Mouse (Mus musculus): ENCODE results near the gene Lima1. TPM values are rescaled to one million over a fixed set of nuclear protein-coding genes. Genes with fewer than 3 reads are reported as not detected.

Lima1 gene
- polyA plus RNA-seq, 1 experiment from 2014 or later = 12.9 TPM

DNA sequence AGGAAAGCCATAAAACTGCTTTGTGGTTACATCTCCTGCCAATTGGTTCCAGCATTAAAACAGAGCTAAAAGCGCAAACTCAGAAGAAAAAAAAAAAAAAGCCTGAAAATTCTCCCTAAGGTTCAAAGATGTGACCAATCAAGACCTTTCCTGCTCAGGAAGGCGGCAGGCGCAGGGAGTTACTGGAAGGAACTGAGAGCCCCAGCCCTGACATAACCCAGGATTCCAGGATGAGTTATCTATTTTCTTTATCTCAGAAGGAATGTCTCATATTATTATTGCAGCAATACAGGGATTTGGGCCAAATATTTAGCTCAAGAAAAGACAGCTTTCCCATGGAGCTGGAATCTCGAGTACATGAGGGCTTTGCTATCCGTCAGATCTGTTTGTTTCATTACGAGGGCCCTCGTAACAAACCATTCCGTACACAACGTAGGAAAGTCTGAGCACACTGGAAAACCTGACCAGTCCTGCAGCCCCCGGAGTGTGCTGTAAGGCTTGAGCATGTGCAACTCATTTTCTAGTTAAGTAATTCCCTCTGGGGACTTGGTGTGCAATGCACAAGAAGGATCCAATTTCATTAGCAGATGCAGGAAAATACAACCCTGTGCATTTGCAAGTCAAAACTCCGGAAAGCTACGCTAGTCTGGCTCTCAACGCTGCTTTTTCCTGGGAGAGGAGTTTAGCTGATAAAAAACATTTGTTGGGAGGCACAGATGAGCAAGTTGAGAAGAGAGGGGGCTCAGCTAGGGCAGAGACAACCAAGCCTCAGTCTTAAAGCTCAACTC, 56.7 kb downstream of the Lima1 start:
- peak; percentile 79; the same call in 1 of the 2 replicates for ATAC-seq
- Histone ChIP-seq H3K4me3 (ENCODE audit: low read length) (peak overlapping the region; percentile 11), H3K4me2 (ENCODE audit: low read length) (peak overlapping the region; percentile 31), H3K27me3 (replicated peaks; ENCODE audit: control insufficient read depth, insufficient read depth, low read length) (no peaks in the 10 kb centered on the region), H3K4me1 (ENCODE audit: control insufficient read depth, insufficient read depth, low read depth, low read length) (peaks cover 12% of the 10 kb centered on the region), H3K9ac (ENCODE audit: low read depth, low read length) (peak overlapping the region; percentile 44; the same call in 1 of the 2 replicates), H3K27ac (ENCODE audit: low read depth, low read length) (peak overlapping the region; percentile 62), H3K9me3 (ENCODE audit: control insufficient read depth, low read length) (no peaks in the 10 kb centered on the region), H3K36me3 (ENCODE audit: control insufficient read depth, insufficient read depth, low read length) (peaks cover under 1% of the 10 kb centered on the region; the same call in 1 of the 2 replicates)
- WGBS = 12% methylated on average over 13 of the region's 13 CpGs

DNA sequence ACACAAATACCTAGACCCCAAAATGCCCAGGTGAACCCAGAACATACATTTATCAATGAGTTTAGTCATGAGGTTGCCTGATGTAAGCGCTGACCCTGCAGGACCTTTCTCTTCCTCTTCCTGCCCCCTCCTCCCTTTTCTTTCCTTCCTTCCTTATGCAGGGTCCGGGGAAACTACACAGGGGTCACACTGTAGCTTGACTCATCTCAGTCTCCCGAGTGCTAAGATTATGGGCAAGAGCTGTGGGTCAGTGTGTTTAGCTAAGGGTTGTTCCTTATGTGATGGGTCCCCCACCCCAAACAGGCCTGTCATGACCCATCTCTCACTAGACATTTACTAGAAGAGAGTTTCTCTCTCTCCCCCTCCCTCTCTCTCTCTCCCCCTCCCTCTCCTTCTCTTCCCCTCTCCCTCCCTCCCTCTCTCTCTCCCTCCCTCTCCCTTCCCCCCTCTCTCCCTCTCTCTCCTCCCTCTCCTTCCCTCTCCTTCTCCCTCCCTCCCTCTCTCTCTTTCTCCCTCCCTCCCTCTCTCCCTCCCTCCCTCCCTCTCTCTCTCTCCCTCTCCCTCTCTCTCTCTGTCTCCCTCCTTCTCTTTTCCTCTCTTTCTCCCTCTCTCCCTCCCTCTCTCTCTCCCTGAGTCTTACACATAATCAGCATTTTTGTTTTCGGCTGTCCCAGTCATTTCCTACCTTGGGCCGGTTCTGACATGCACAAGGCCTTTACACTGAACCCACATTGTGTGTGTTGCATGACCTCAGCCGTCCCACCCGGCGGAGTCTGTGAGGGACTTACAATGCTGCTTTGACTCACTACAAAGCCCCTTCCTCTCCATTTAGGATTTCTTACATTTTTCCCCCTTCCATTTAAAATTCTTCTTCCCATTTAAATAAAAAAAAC, 57.7 kb downstream of the Lima1 start:
- ATAC-seq = no peak
- peaks cover 12% of the 10 kb centered on the region for H3K4me1 ChIP-seq (ENCODE audit: control insufficient read depth, insufficient read depth, low read depth, low read length)
- H3K9ac ChIP-seq (ENCODE audit: low read depth, low read length) = no peak overlapping the region
- H3K27ac ChIP-seq (ENCODE audit: low read depth, low read length) = peak overlapping the region; percentile 42; the same call in 1 of the 2 replicates
- H3K4me3 ChIP-seq (ENCODE audit: low read length) = 0 out of 2 replicates have a peak overlapping the region, but pooled peaks have one; percentile 13
- H3K4me2 ChIP-seq (ENCODE audit: low read length) = peak overlapping the region; percentile 31
- H3K9me3 ChIP-seq (ENCODE audit: control insufficient read depth, low read length) = no peaks in the 10 kb centered on the region
- peaks cover 2% of the 10 kb centered on the region; the same call in 1 of the 2 replicates for H3K36me3 ChIP-seq (ENCODE audit: control insufficient read depth, insufficient read depth, low read length)
- no peaks in the 10 kb centered on the region for H3K27me3 ChIP-seq (replicated peaks; ENCODE audit: control insufficient read depth, insufficient read depth, low read length)
- WGBS = 34% methylated on average over 8 of the region's 8 CpGs

DNA sequence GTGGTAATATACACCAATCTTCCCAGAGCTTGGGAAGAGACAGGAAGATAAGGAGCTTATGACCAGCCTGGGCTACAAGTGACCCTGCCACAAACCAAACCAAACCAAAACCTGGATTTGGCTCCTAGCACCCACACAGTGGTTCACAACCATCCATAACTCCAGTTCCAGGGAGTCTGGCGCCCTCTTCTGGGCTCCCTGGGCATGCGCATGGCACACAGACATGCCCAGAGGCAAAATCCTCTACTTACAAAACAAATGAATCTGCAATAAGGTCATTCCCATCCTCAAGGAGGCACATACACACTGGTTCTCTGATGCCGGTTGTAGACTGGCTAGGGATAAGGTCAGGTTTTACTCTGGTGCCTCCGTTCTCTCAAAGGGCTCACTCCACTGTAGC, 59.3 kb downstream of the Lima1 start:
- 93% methylated on average over 4 of the region's 4 CpGs for WGBS

DNA sequence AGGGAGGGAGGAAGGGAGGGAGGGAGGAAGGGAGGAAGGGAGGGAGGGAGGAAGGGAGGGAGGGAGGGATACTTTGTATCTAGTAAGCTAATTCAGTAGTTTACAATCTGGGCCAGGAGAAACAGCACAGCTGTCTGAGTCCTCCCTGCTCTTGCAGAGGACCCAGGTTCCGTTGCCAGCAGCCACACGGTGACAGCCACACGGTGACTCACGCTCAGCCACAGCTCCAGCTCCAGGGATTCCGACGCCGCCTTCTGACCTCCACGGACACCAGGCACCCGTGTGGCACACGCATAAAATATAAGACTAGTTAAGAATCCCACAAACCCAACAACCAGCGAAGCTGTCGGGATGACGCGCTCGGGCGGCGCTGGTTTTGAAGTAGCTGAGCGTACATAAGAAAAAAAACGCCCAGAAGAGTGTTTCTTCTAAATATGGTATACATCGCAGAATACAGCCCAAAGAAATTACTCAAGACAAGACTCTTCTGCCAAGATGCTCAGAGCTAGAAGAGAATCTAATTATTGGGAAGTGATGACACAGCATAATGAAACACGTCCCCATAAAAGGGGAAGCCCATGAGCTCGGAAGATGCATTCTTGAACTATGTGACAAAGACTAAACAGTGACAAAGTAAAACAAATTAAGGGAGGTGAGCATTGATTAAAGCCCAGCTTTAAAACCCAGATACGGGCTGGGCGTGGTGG, 60.5 kb downstream of the Lima1 start:
- no peak overlapping the region for H3K27ac ChIP-seq (ENCODE audit: low read depth, low read length)
- 89% methylated on average over 24 of the region's 24 CpGs for WGBS
- no peak for ATAC-seq
- H3K4me3 ChIP-seq (ENCODE audit: low read length) = no peak overlapping the region
- H3K27me3 ChIP-seq (replicated peaks; ENCODE audit: control insufficient read depth, insufficient read depth, low read length) = no peaks in the 10 kb centered on the region
- H3K4me1 ChIP-seq (ENCODE audit: control insufficient read depth, insufficient read depth, low read depth, low read length) = peaks cover 12% of the 10 kb centered on the region
- peaks cover 2% of the 10 kb centered on the region; the same call in 1 of the 2 replicates for H3K36me3 ChIP-seq (ENCODE audit: control insufficient read depth, insufficient read depth, low read length)
- H3K9ac ChIP-seq (ENCODE audit: low read depth, low read length) = no peak overlapping the region
- no peaks in the 10 kb centered on the region for H3K9me3 ChIP-seq (ENCODE audit: control insufficient read depth, low read length)
- no peak overlapping the region for H3K4me2 ChIP-seq (ENCODE audit: low read length)

More for the DNA sequence above, 59.3 kb downstream of the Lima1 start:
- Histone ChIP-seq H3K4me1 (ENCODE audit: control insufficient read depth, insufficient read depth, low read depth, low read length) (peaks cover 12% of the 10 kb centered on the region), H3K4me3 (ENCODE audit: low read length) (no peak overlapping the region), H3K9ac (ENCODE audit: low read depth, low read length) (no peak overlapping the region), H3K36me3 (ENCODE audit: control insufficient read depth, insufficient read depth, low read length) (peaks cover 2% of the 10 kb centered on the region; the same call in 1 of the 2 replicates), H3K27me3 (replicated peaks; ENCODE audit: control insufficient read depth, insufficient read depth, low read length) (no peaks in the 10 kb centered on the region), H3K9me3 (ENCODE audit: control insufficient read depth, low read length) (no peaks in the 10 kb centered on the region), H3K4me2 (ENCODE audit: low read length) (no peak overlapping the region), H3K27ac (ENCODE audit: low read depth, low read length) (no peak overlapping the region)
- no peak for ATAC-seq

DNA sequence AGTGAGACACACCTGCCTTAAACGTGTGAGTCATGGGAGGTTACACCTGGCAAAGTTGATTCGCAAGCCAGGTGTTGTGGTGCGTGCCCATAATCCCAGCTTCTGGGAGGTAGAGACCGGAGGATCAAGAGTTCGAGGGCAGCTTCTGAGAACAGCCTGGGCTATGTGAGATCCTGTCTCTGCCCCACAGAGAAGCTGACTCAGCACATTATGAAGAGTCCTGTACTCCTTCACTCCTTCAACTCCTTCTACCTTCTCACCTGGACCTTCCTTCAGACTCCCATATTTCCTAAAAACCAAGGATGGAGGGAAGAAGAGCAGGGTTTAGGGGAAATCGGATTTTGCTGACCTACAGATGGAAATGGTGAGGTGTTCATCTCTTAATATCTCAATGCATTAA, 61.6 kb downstream of the Lima1 start:
- peaks cover 2% of the 10 kb centered on the region; the same call in 1 of the 2 replicates for H3K36me3 ChIP-seq (ENCODE audit: control insufficient read depth, insufficient read depth, low read length)
- H3K27ac ChIP-seq (ENCODE audit: low read depth, low read length) = no peak overlapping the region
- H3K27me3 ChIP-seq (replicated peaks; ENCODE audit: control insufficient read depth, insufficient read depth, low read length) = no peaks in the 10 kb centered on the region
- no peak overlapping the region for H3K4me3 ChIP-seq (ENCODE audit: low read length)
- no peak overlapping the region for H3K4me2 ChIP-seq (ENCODE audit: low read length)
- WGBS = 96% methylated on average over 6 of the region's 6 CpGs
- no peak for ATAC-seq
- H3K9me3 ChIP-seq (ENCODE audit: control insufficient read depth, low read length) = no peaks in the 10 kb centered on the region
- H3K9ac ChIP-seq (ENCODE audit: low read depth, low read length) = no peak overlapping the region
- peaks cover 5% of the 10 kb centered on the region for H3K4me1 ChIP-seq (ENCODE audit: control insufficient read depth, insufficient read depth, low read depth, low read length)

DNA sequence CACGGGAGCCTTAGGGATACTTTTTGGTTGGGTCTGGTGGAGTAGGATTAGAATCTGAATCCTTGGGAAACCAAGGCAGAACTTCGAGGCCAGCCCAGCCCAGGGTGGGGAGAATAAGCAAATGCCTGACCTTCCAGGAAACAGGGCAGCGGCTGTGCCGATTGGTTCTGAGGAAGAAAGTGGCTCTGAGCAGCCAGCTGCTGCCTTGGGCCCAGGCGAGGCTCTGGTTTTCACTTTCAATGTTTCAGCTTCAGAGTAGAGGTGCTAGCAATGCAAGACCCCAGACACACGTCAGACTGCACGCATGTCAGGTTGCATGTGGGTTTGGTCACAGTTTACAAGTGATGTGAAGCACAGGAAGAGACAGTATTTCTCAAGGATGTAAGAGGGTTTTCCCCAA, 63.2 kb downstream of the Lima1 start:
- H3K36me3 ChIP-seq (ENCODE audit: control insufficient read depth, insufficient read depth, low read length) = peaks cover 2% of the 10 kb centered on the region; the same call in 1 of the 2 replicates
- no peaks in the 10 kb centered on the region for H3K9me3 ChIP-seq (ENCODE audit: control insufficient read depth, low read length)
- WGBS = 71% methylated on average over 7 of the region's 7 CpGs
- ATAC-seq = no peak
- no peak overlapping the region for H3K9ac ChIP-seq (ENCODE audit: low read depth, low read length)
- H3K4me1 ChIP-seq (ENCODE audit: control insufficient read depth, insufficient read depth, low read depth, low read length) = peaks cover 12% of the 10 kb centered on the region
- no peak overlapping the region for H3K4me2 ChIP-seq (ENCODE audit: low read length)
- H3K27me3 ChIP-seq (replicated peaks; ENCODE audit: control insufficient read depth, insufficient read depth, low read length) = no peaks in the 10 kb centered on the region
- H3K4me3 ChIP-seq (ENCODE audit: low read length) = no peak overlapping the region
- H3K27ac ChIP-seq (ENCODE audit: low read depth, low read length) = no peak overlapping the region

DNA sequence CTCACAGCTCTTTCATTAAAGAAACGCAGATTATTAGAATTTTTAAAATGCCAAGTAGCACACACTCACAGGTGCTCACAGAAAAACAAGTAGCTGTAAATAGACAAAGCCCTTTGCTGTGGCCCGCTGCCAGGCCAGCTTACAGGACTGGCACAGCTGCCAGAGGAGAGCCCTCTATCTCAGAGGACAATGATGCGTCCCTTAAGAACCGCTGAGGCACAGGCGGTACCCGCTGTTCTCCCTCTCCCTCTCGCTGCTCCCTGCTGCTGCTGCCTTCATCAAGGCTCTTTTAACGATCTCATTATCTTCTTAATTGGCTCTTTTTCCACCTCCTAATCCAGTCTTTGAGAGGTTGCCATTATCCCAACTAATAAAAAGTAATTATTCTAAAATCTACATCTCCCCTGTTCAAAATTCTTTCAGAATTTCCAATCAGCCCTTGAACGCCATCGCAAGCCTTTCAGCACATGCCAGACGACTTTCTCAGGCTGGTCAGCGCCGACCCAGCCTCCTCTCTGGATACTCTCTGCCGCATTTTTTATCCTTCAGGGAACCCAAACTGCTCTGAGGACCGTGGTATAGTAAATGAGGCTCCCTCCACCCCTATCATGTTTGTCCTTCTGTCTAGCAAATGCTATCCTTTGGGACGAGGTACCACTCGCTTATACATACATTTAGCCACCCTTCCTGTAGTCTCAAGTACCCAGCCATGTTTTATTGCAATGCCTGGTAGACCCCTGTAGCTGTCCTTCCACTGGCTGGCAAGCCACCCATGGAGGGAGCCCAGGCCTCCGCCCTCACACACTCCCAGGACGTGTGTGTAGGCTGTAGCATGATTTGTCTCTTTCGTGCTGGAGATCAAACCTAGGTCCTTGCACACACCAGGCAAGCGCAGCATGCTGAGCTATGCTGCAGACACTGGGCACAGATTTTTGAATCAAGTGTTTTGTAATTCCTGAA, 67.2 kb downstream of the Lima1 start:
- peak overlapping the region; percentile 33 for H3K9ac ChIP-seq (ENCODE audit: low read depth, low read length)
- WGBS = 25% methylated on average over 21 of the region's 21 CpGs
- ATAC-seq = peak; percentile 80

DNA sequence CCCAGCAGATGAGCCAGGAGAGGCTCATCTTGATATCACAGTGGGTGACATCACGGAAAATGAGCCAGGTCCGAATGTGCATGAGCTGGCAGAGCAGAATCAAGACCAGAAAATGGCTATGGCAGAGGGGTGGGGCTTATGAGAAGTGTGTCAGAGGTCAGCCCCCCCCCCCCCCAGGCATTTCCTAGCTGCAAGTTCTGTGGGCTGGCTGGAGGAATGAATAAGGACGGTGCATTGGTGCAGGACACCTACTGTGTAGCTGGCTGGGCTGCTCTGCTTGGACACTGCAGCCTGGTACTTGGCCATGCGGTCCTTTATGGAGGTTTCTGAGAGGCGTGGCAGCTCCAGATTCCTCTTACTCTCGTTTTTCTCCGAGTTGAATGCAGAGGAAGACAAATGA, 69.1 kb downstream of the Lima1 start:
- no peak for ATAC-seq
- no peak overlapping the region for H3K4me2 ChIP-seq (ENCODE audit: low read length)
- 20% methylated on average over 7 of the region's 7 CpGs for WGBS
- H3K4me1 ChIP-seq (ENCODE audit: control insufficient read depth, insufficient read depth, low read depth, low read length) = peaks cover 12% of the 10 kb centered on the region
- H3K9me3 ChIP-seq (ENCODE audit: control insufficient read depth, low read length) = no peaks in the 10 kb centered on the region
- H3K4me3 ChIP-seq (ENCODE audit: low read length) = no peak overlapping the region
- H3K27ac ChIP-seq (ENCODE audit: low read depth, low read length) = no peak overlapping the region
- H3K27me3 ChIP-seq (replicated peaks; ENCODE audit: control insufficient read depth, insufficient read depth, low read length) = no peaks in the 10 kb centered on the region
- no peaks in the 10 kb centered on the region for H3K36me3 ChIP-seq (ENCODE audit: control insufficient read depth, insufficient read depth, low read length)
- no peak overlapping the region for H3K9ac ChIP-seq (ENCODE audit: low read depth, low read length)

More for the DNA sequence above, 67.2 kb downstream of the Lima1 start:
- no peak overlapping the region for H3K4me3 ChIP-seq (ENCODE audit: low read length)
- no peaks in the 10 kb centered on the region for H3K9me3 ChIP-seq (ENCODE audit: control insufficient read depth, low read length)
- H3K4me1 ChIP-seq (ENCODE audit: control insufficient read depth, insufficient read depth, low read depth, low read length) = peaks cover 12% of the 10 kb centered on the region
- H3K27ac ChIP-seq (ENCODE audit: low read depth, low read length) = peak overlapping the region; percentile 82
- H3K36me3 ChIP-seq (ENCODE audit: control insufficient read depth, insufficient read depth, low read length) = no peaks in the 10 kb centered on the region
- H3K27me3 ChIP-seq (replicated peaks; ENCODE audit: control insufficient read depth, insufficient read depth, low read length) = no peaks in the 10 kb centered on the region
- peak overlapping the region; percentile 24 for H3K4me2 ChIP-seq (ENCODE audit: low read length)

All from hindbrain, embryonic 16.5 days (tissue).